Comparison of ENCODE assay signal across 8 mouse cellular contexts in genomic region chr13:45962776-45963175, GRCm38 (mm10). TPM values are rescaled to one million over a fixed set of nuclear protein-coding genes. Genes with fewer than 3 reads are reported as not detected.
DNase-seq lines count a peak whose midpoint lies in the region; ATAC-seq and TF ChIP-seq lines count a peak whose summit lies in the region.

No protein-coding gene starts in this region.

- no peaks in the 10 kb centered on the region for H3K36me3 ChIP-seq in heart, embryonic 10.5 days
- no peaks in the 10 kb centered on the region for H3K36me3 ChIP-seq in heart, postnatal 0 days (replicated peaks; ENCODE audit: control insufficient read depth, insufficient read depth, low read length)
- no peaks in the 10 kb centered on the region for H3K36me3 ChIP-seq in midbrain, embryonic 12.5 days

- H3K4me1 ChIP-seq in heart, embryonic 10.5 days = peaks cover 27% of the 10 kb centered on the region
- H3K4me1 ChIP-seq in heart, postnatal 0 days (ENCODE audit: control insufficient read depth, insufficient read depth) = peaks cover 32% of the 10 kb centered on the region
- peaks cover 51% of the 10 kb centered on the region for H3K4me1 ChIP-seq in midbrain, embryonic 12.5 days

- H3K4me2 ChIP-seq in heart, postnatal 0 days (ENCODE audit: low read depth, low read length) = peak overlapping the region; percentile 95
- peak overlapping the region; percentile 73 for H3K4me2 ChIP-seq in midbrain, embryonic 12.5 days (replicated peaks)

- TF ChIP-seq CTCF in heart, postnatal 0 days (IDR thresholded peaks at IDR 0.05; ENCODE audit: low read depth) = no peak

- peak overlapping the region; percentile 87 for H3K9ac ChIP-seq in heart, postnatal 0 days (replicated peaks; ENCODE audit: low read depth, low read length)
- H3K9ac ChIP-seq in midbrain, embryonic 12.5 days (replicated peaks) = peak overlapping the region; percentile 87

- no peak for TF ChIP-seq EP300 in heart, postnatal 0 days (IDR thresholded peaks at IDR 0.05; ENCODE audit: low read depth)

- no peaks in the 10 kb centered on the region for H3K27me3 ChIP-seq in heart, embryonic 10.5 days (ENCODE audit: insufficient read depth, poor library complexity, severe bottlenecking)
- no peaks in the 10 kb centered on the region for H3K27me3 ChIP-seq in heart, postnatal 0 days (ENCODE audit: control insufficient read depth, insufficient read depth, low read length)
- H3K27me3 ChIP-seq in midbrain, embryonic 12.5 days = peaks cover 19% of the 10 kb centered on the region

- peak overlapping the region; percentile 94 for H3K4me3 ChIP-seq in heart, embryonic 10.5 days
- H3K4me3 ChIP-seq in heart, postnatal 0 days (ENCODE audit: low read depth, low read length) = peak overlapping the region; percentile 69
- H3K4me3 ChIP-seq in midbrain, embryonic 12.5 days = peak overlapping the region; percentile 86

- H3K27ac ChIP-seq in heart, embryonic 10.5 days = peak overlapping the region; percentile 96
- peak overlapping the region; percentile 92 for H3K27ac ChIP-seq in heart, postnatal 0 days (ENCODE audit: low read depth)
- H3K27ac ChIP-seq in midbrain, embryonic 12.5 days (replicated peaks) = peak overlapping the region; percentile 97; the same call in 1 of the 2 replicates

- WGBS in heart, embryonic 10.5 days = 5% methylated on average over 5 of the region's 5 CpGs
- WGBS in heart, postnatal 0 days = 6% methylated on average over 5 of the region's 5 CpGs
- under 1% methylated on average over 5 of the region's 5 CpGs for whole genome bisulfite sequencing in midbrain, embryonic 12.5 days

- no peaks in the 10 kb centered on the region for H3K9me3 ChIP-seq in heart, embryonic 10.5 days
- no peaks in the 10 kb centered on the region for H3K9me3 ChIP-seq in heart, postnatal 0 days (replicated peaks; ENCODE audit: control insufficient read depth, low read length)
- H3K9me3 ChIP-seq in midbrain, embryonic 12.5 days = no peaks in the 10 kb centered on the region

- no peak for DNase-seq in heart, embryonic 10.5 days (ENCODE audit: low spot score)
- DNase-seq in heart, adult 8-10 months (ENCODE audit: low spot score) = no peak
- DNase-seq in Muller cell, postnatal 12 days (ENCODE audit: inconsistent ontology term) = peak; percentile 62
- DNase-seq in heart, postnatal 0 days (ENCODE audit: low spot score) = peak; percentile 24
- DNase-seq in layer of hippocampus, adult 9-10 months (ENCODE audit: low spot score) = no peak
- DNase-seq in gastrocnemius, postnatal 4 days (ENCODE audit: low spot score in 2 of 2) = no peak
- no peak for DNase-seq in gastrocnemius, adult 18-20 months (ENCODE audit: low spot score)

- ATAC-seq in heart, postnatal 0 days (ENCODE audit: insufficient read depth, low read depth) = no peak
- ATAC-seq in midbrain, embryonic 12.5 days (ENCODE audit: low FRiP score, low read depth) = no peak

RNA-seq across cellular contexts. Expression of gene Atxn1, which starts 2.0 kb away (rescaled TPM):
- 3.9 and 6.2 TPM in 2 replicates for polyA plus RNA-seq in heart, embryonic 10.5 days (2016; fragmentation: Nextera tagmentation; extraction: Ambion mirVana)
- 10 to 100 TPM; 33.5 to 37.8 (median 35.8) TPM for total RNA-seq in heart, adult 8-10 months (2022)
- 15.0 and 19.5 TPM in 2 replicates for total RNA-seq in heart, postnatal 0 days (2014; rRNA removed; ENCODE audit: low replicate concordance)
- 8.2 and 10.3 TPM in 2 replicates for polyA plus RNA-seq in heart, postnatal 0 days (2015; fragmentation: Nextera tagmentation; extraction: Ambion mirVana)
- 4.2 and 4.9 TPM in 2 replicates for polyA plus RNA-seq in midbrain, embryonic 12.5 days (2016; fragmentation: Nextera tagmentation; extraction: Ambion mirVana)
- 10 to 100 TPM; 24.8 to 29.0 TPM for total RNA-seq in gastrocnemius, postnatal 4 days (2021)
- 10 to 100 TPM; 38.7 to 51.0 TPM for total RNA-seq in gastrocnemius, adult 18-20 months (2021)

Comparison
In these comparisons a context has a peak if more than half of its experiments do, and no peak if none do; other contexts are left out.
1. DNase-seq: peak in Muller cell, postnatal 12 days (single experiment) and heart, postnatal 0 days (single experiment); none in heart, embryonic 10.5 days (single experiment), heart, adult 8-10 months (single experiment), layer of hippocampus, adult 9-10 months (single experiment), gastrocnemius, postnatal 4 days (0 of 2) and gastrocnemius, adult 18-20 months (single experiment).
2. Peak in every context shown above with its lines, with median percentiles within 50 percentile points of each other: H3K27ac ChIP-seq and H3K4me3 ChIP-seq.